Mouse (Mus musculus): ENCODE measurements around the gene Uso1.

The Uso1 gene

DNA sequence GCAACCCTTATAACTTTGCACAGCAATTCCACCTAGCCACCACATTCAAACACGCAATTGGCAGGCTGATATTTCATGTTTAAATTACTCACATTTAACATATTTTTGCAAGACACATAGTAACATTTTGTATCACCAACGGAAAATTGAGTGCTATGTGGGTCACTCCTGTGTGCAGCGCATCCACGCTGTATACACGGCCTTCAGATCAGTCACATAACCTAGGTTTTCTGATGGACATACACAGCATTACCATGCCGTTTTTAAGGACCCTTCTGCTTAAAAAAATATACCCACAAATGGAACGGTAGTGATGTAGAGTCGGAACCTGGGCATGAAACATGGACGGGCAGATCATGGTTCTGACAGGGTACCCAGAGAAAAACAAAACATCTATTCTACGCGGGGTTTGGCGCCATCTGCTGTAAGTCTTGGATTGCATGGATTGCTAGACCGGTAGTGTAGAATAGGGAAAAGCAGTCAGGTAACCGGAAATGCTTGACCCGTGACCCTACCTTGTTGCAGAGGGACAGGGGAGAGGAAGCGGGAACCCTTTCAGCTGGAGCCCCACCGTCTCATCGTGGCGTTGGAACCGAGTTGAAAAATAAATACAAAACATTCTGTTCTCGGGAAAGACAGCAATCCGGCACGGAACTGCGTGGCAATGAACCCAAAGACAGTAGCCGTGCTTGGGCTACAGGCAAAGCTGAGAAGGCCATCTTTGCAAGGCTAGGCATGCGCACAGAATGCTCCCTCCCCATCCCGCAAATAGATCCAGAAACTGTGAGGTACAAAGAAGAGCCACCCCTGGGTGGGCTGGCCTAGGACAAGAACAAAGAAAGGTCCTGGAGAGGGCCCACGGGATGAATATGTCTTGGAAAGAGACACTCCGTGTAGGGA, 101.8 kb downstream of the Uso1 start:
- DNase-seq (ENCODE audit: low read depth, low spot score): peak; percentile 85

DNA sequence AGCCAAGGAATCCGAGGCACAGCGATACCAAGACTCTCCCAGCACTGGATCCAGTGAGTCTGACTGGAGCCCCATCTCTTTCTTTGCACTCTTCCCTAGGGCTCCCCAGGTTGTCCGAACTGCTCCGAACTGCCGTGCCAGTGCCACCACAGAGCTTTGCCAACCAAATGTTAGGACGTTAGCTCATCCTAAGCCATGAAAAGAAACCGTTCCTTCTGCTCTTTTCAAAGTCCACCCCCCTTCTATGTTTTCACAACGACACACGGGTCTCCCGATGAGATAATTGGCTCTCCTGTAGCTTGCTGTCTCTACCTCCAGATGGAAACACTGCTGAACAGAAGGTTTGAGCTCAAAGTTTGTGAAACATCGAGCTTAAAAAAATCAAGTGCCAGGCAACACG, 103.0 kb downstream of the Uso1 start:
- no peak for DNase-seq (ENCODE audit: low read depth, low spot score)

DNA sequence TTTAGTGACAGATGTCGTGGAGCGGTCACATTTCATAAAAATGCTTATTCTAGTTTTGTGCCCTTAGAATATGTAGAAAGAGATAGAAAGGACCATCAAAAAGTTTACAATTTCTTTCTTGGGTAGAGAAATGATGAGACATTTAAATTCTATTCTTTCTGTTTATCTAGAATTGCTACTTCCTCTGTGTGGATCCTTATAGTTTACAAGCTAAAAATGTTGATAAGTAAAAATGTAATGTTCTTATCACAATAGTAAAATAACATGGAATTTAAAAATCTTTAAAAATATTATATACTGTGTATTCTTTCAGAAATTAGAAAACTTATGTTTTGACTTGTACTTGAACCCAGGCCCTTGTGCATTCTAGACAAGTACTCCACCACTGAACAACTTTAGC, 107.2 kb downstream of the Uso1 start:
- DNase-seq (ENCODE audit: low read depth, low spot score): no peak

DNA sequence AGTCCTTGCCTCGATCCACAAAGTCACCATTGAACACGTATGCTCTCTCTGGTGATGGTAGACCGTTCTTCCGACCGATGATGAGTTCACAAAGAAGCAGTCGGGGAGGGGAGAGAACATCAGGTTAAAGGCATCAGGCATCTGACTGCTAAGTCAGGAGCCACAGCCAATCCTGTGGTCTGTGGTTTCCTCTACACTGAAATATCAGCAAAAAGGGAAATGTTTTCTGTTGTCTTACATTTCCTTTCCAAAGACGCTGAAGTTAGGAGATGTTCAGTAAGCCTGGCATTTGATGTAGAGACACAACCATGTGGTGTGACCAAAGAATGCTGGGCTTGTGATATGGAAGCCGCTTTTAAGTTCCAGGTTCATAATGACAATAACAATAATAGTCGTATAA, 107.7 kb downstream of the Uso1 start:
- no peak for DNase-seq (ENCODE audit: low read depth, low spot score)

DNA sequence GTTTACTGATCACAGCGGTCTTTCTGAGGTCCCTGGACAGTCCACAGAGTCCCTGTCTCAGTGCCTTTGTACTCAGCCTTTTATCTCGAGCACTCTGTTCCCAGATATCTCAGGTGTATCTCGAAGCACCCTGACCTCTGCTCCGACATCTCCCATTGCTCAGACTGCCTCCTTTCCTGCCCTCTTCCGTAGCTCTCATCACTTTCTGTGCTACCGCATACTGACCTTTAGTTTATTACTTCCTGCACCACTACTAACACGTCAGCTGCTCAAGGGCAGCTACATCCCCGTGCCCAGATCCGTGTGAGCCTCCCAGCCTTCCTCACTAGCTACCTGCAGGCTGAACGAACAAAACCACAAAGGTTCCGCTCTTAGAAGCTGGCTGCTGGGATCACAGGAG, 110.9 kb downstream of the Uso1 start:
- no peak for DNase-seq (ENCODE audit: low read depth, low spot score)

DNA sequence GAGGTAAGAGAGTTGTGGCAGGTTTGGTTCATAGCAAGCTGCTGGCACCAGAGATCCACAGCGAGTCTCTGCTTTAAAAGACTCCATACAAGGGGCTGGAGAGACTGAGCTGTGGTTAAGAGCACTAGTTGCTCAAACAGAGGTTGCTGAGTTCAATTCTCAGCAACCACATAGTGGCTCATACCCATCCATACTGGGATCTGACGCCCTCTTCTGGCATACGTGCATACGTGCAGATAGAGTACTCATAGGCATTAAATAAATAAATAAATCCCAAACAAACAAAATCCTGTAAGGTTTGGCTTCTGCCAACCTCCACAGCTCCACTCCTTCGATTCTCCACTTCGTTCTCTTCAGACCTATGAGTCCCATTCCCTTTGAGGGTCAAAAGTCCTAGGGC, 114.3 kb downstream of the Uso1 start:
- peak; percentile 58 for DNase-seq (ENCODE audit: low read depth, low spot score)

Measured in ZHBTc4 (cell line).